Mouse (Mus musculus) erythroblast, embryonic 14.5 days (primary cell): ENCODE data around the gene Calhm1.

Experiments used
- GATA1 ChIP-seq: IDR thresholded peaks from 2 replicates; pipeline ENCODE4 v1.6.1; 2012; ENCODE audit warnings: low read length, inconsistent platforms, mixed read lengths
- TAL1 ChIP-seq: IDR thresholded peaks from 3 replicates; pipeline ENCODE4 v1.6.1; 2012; ENCODE audit warnings: low read length, inconsistent platforms, mixed read lengths

GRCm38 (mm10) chr19:47152062-47152369 lies 8.0 kb upstream of the Calhm1 start:
- TF ChIP-seq GATA1 (no peak), TAL1 (no peak)
